8 mouse cellular contexts compared by ENCODE assay signal in genomic region chr2:51830286-51830944, GRCm38 (mm10).
DNase-seq lines count a peak whose midpoint lies in the region; ATAC-seq and TF ChIP-seq lines count a peak whose summit lies in the region.

No protein-coding gene starts in this region.

- H3K9me3 ChIP-seq in ES-Bruce4 (replicated peaks; ENCODE audit: control insufficient read depth, insufficient read depth, low read length, poor library complexity, severe bottlenecking) = no peaks in the 10 kb centered on the region
- H3K9me3 ChIP-seq in heart, postnatal 0 days (replicated peaks; ENCODE audit: control insufficient read depth, low read length) = no peaks in the 10 kb centered on the region

- 35% methylated on average over 7 of the region's 7 CpGs for WGBS in heart, postnatal 0 days

- POLR2A ChIA-PET in Patski (lab: Charles Lee) = interaction anchor here (0.7 to 1.0 kb wide), 2 partner anchors 298 to 301 kb away, joined by 3 to 6 read pairs; no protein-coding TSS in a partner anchor

- TF ChIP-seq CTCF in ES-Bruce4 (IDR thresholded peaks at IDR 0.05; ENCODE audit: low read depth, low read length) (peak; percentile 31), Patski (IDR thresholded peaks at IDR 0.05) (peak; percentile 86)
- TF ChIP-seq CTCF in heart, postnatal 0 days (IDR thresholded peaks at IDR 0.05; ENCODE audit: low read depth) = peak; percentile 82

- in situ Hi-C loops in Patski (cut with MboI; ENCODE audit: low pct_unique_long_range_greater_than_20kb) = loop anchor here (5.0 kb wide), 1 partner anchor 683 kb away; the partner anchor contains the start of gene Rnd3

- no peak overlapping the region for H3K9ac ChIP-seq in ES-Bruce4 (ENCODE audit: low read depth, poor library complexity, severe bottlenecking)
- H3K9ac ChIP-seq in heart, postnatal 0 days (replicated peaks; ENCODE audit: low read depth, low read length) = no peak overlapping the region

- H3K4me3 ChIP-seq in ES-Bruce4 (ENCODE audit: low read depth, low read length) = no peak overlapping the region
- no peak overlapping the region for H3K4me3 ChIP-seq in heart, postnatal 0 days (ENCODE audit: low read depth, low read length)

- DNase-seq in Patski (ENCODE audit: low read depth, low spot score) = no peak
- peak; percentile 87 for DNase-seq in embryo, embryonic 10.5 days (ENCODE audit: low spot score)
- DNase-seq in heart, postnatal 0 days (ENCODE audit: low spot score) = peak; percentile 59
- DNase-seq in kidney, postnatal 25 days = peak; percentile 71 to 87
- DNase-seq in lung, postnatal 14 days = peak; percentile 74
- DNase-seq in retina, postnatal 1 day = peak; percentile 78
- DNase-seq in T-cell, adult 2 months (ENCODE audit: low spot score) = no peak

- no peaks in the 10 kb centered on the region for H3K36me3 ChIP-seq in ES-Bruce4 (ENCODE audit: control insufficient read depth, insufficient read depth, low read length, poor library complexity, severe bottlenecking)
- no peaks in the 10 kb centered on the region for H3K36me3 ChIP-seq in heart, postnatal 0 days (replicated peaks; ENCODE audit: control insufficient read depth, insufficient read depth, low read length)

- no peak for TF ChIP-seq POLR2A in ES-Bruce4 (IDR thresholded peaks at IDR 0.05; ENCODE audit: insufficient read depth, low read length)

- TF ChIP-seq EP300 in ES-Bruce4 (IDR thresholded peaks at IDR 0.05; ENCODE audit: insufficient read depth, low read depth, low read length) = no peak
- TF ChIP-seq EP300 in heart, postnatal 0 days (IDR thresholded peaks at IDR 0.05; ENCODE audit: low read depth) = no peak

- H3K27me3 ChIP-seq in ES-Bruce4 (ENCODE audit: control insufficient read depth, insufficient read depth, low read length, poor library complexity, severe bottlenecking) (no peaks in the 10 kb centered on the region), Patski (no peaks in the 10 kb centered on the region)
- H3K27me3 ChIP-seq in heart, postnatal 0 days (ENCODE audit: control insufficient read depth, insufficient read depth, low read length) = no peaks in the 10 kb centered on the region

- H3K4me1 ChIP-seq in ES-Bruce4 (ENCODE audit: control insufficient read depth, insufficient read depth, low read length) = no peaks in the 10 kb centered on the region
- no peaks in the 10 kb centered on the region for H3K4me1 ChIP-seq in heart, postnatal 0 days (ENCODE audit: control insufficient read depth, insufficient read depth)

- no peak for ATAC-seq in Patski
- ATAC-seq in heart, postnatal 0 days (ENCODE audit: insufficient read depth, low read depth) = no peak

- CTCF ChIA-PET in Patski (lab: Charles Lee) = interaction anchor here (0.7 to 1.4 kb wide), 6 partner anchors 14 to 1545 kb away, joined by 3 to 5 read pairs (median 3); no protein-coding TSS in a partner anchor

- no peak overlapping the region for H3K4me2 ChIP-seq in heart, postnatal 0 days (ENCODE audit: low read depth, low read length)

- H3K27ac ChIP-seq in ES-Bruce4 (ENCODE audit: insufficient read depth, low read length) = no peak overlapping the region
- H3K27ac ChIP-seq in heart, postnatal 0 days (ENCODE audit: low read depth) = no peak overlapping the region

Comparison
In these comparisons a context has a peak if more than half of its experiments do, and no peak if none do; other contexts are left out.
1. CTCF ChIP-seq: peak in every context shown above with its lines; median percentile 86 in Patski; 82 in heart, postnatal 0 days; 31 in ES-Bruce4.
2. DNase-seq: peak in embryo, embryonic 10.5 days (single experiment), heart, postnatal 0 days (single experiment), kidney, postnatal 25 days (2 of 2), lung, postnatal 14 days (single experiment) and retina, postnatal 1 day (single experiment); none in Patski (single experiment) and T-cell, adult 2 months (single experiment).